Mouse (Mus musculus) C2C12 (cell line): ENCODE measurements around the gene Creb3l4. TPM values are rescaled to one million over a fixed set of nuclear protein-coding genes. Genes with fewer than 3 reads are reported as not detected.
A peak's percentile ranks its signal among the peaks of the same experiment; 100 is the strongest.

Experiments used
- H3K27me3 ChIP-seq: one replicate; pipeline ENCODE4 v1.6.1; 2011; ENCODE audit not compliant: control insufficient read depth, insufficient read depth, insufficient read length
- H3K36me3 ChIP-seq: one replicate; pipeline ENCODE4 v1.6.1; 2011; ENCODE audit not compliant: control insufficient read depth, insufficient read depth
- H3K4me3 ChIP-seq: one replicate; pipeline ENCODE4 v1.5.1; 2011; ENCODE audit warnings: mild to moderate bottlenecking, control low read depth; ENCODE audit not compliant: poor library complexity, insufficient read depth, severe bottlenecking
- H3K79me2 ChIP-seq: one replicate; pipeline ENCODE4 v1.6.1; 2011; ENCODE audit not compliant: control insufficient read depth, insufficient read depth
- H3K79me3 ChIP-seq: one replicate; pipeline ENCODE4 v1.6.1; 2011; ENCODE audit warnings: low read depth, control low read depth
- H3ac ChIP-seq: one replicate; pipeline ENCODE3; 2011; ENCODE audit warnings: low read depth; ENCODE audit not compliant: control insufficient read depth, insufficient read length
- CEBPB ChIP-seq: IDR thresholded peaks from one replicate; pipeline ENCODE4 v1.6.1; 2011; ENCODE audit warnings: low read depth, mild to moderate bottlenecking, control low read depth, moderate library complexity
- CTCF ChIP-seq: IDR thresholded peaks from one replicate; pipeline ENCODE4 v1.5.1; 2011; ENCODE audit not compliant: control insufficient read depth, insufficient read depth, insufficient read length
- FOSL1 ChIP-seq: IDR thresholded peaks from one replicate; pipeline ENCODE4 v1.8.0; 2011; ENCODE audit warnings: mild to moderate bottlenecking, low read length; ENCODE audit not compliant: poor library complexity, insufficient read depth, severe bottlenecking
- MAX ChIP-seq: IDR thresholded peaks from one replicate; pipeline ENCODE4 v1.6.1; 2011; ENCODE audit warnings: mild to moderate bottlenecking, control low read depth
- MYOD1 ChIP-seq: IDR thresholded peaks from one replicate; pipeline ENCODE4 v1.6.1; 2011; ENCODE audit warnings: low read depth; ENCODE audit not compliant: control insufficient read depth, insufficient read length
- MYOG ChIP-seq: IDR thresholded peaks from one replicate; pipeline ENCODE4 v1.6.1; 2011; ENCODE audit not compliant: control insufficient read depth, insufficient read length; ENCODE audit errors: extremely low read depth
- USF1 ChIP-seq: IDR thresholded peaks from one replicate; pipeline ENCODE4 v1.6.1; 2011; ENCODE audit warnings: low read depth, mild to moderate bottlenecking, control low read depth, moderate library complexity
- polyA plus RNA-seq: library from polyadenylated mRNA; unstranded; fragments of >200 nt; fragmentation: generic; extraction: Trizol; gene quantifications from one replicate; pipeline ENCODE4 v1.2.1, GENCODE M21; 2012; ENCODE audit warnings: missing spikeins

Creb3l4 gene
- polyA plus RNA-seq, 1 experiment: 0.06 TPM

GRCm38 (mm10) chr3:90248746-90249100, 5.4 kb upstream of the Creb3l4 start:
- Histone ChIP-seq H3K27me3 (no peaks in the 10 kb centered on the region), H3K79me3 (no peaks in the 10 kb centered on the region), H3K36me3 (peaks cover 13% of the 10 kb centered on the region), H3ac (peak overlapping the region; percentile 87), H3K4me3 (peak overlapping the region; percentile 85), H3K79me2 (peaks cover 14% of the 10 kb centered on the region)
- no peak for TF ChIP-seq MAX
- TF ChIP-seq MYOD1: no peak
- TF ChIP-seq CTCF: no peak
- TF ChIP-seq FOSL1: no peak

DNA sequence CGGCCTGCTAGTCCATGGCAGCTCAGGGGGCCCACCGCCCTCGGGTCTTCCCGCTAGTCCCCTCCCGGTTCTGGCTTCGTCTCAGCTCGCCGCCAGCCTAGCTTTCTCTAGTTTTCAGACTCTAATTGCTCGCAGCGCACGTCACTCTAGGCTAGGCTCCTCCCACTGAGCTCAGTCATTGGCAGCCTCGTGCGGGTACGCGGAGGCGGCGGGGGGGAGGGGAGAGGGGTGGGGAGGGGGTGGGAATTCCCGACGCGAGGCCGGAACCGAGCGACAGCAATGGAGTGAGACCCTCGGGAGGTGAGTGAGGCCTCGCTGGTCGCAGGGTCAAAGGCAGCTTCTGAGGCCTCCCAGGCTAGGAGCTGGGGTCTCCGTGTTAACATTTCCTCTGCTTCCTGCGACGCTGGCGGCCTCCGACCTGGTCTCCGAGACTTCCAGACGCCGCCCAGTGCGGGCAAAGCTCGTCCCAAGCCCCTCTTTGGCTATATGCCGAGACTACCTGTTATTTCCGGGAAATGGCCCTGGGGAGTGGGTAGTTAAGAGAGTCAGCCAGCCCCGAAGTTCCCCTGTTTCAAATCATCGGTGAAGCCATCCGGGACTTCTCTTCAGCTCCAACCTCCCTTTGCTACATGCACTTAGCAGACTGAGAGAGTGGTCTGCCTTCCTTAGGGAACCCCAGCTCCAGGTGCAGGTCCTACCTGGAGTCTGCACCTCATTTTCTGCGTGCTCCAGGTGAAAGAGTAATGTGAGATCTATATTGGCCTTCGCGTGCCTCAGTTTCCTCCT, 4.8 kb upstream of the Creb3l4 start, which contains the start of gene Slc39a1:
Gene Slc39a1 (plus strand): TSS at position 213 of the 786 bp plus-strand sequence.
- Histone ChIP-seq H3K27me3 (no peaks in the 10 kb centered on the region), H3K79me2 (peaks cover 14% of the 10 kb centered on the region), H3K79me3 (no peaks in the 10 kb centered on the region), H3ac (peak within 1 kb of the TSS; percentile 87), H3K4me3 (peak within 1 kb of the TSS; percentile 85), H3K36me3 (peaks cover 13% of the 10 kb centered on the region)
- TF ChIP-seq USF1 (no peak), MAX (peak; percentile 46)

DNA sequence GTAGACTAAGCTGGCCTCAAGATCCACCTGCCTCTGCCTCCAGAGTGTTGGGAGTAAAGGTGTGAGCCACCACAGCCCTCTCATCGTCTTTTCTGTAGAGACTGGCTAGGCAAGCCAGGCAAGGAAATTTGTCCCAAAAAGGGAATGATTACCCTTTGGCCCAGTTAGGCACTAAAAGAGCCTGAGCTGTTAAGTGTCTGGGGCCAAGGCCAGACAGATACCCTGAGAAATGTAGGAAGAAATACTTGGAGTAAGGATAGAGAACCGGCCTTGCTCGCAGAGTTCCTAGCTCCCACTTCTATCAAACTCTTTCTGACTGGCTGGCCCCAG, 4.3 kb upstream of the Creb3l4 start:
- H3K4me3 ChIP-seq: peak overlapping the region; percentile 85
- H3K36me3 ChIP-seq: peaks cover 13% of the 10 kb centered on the region
- peak overlapping the region; percentile 57 for H3ac ChIP-seq
- no peaks in the 10 kb centered on the region for H3K27me3 ChIP-seq
- no peaks in the 10 kb centered on the region for H3K79me3 ChIP-seq
- H3K79me2 ChIP-seq: peaks cover 14% of the 10 kb centered on the region
- TF ChIP-seq CEBPB: no peak
- no peak for TF ChIP-seq FOSL1

GRCm38 (mm10) chr3:90245406-90245805, 2.1 kb upstream of the Creb3l4 start:
- Histone ChIP-seq H3K79me2 (peaks cover 14% of the 10 kb centered on the region), H3K79me3 (no peaks in the 10 kb centered on the region)

DNA sequence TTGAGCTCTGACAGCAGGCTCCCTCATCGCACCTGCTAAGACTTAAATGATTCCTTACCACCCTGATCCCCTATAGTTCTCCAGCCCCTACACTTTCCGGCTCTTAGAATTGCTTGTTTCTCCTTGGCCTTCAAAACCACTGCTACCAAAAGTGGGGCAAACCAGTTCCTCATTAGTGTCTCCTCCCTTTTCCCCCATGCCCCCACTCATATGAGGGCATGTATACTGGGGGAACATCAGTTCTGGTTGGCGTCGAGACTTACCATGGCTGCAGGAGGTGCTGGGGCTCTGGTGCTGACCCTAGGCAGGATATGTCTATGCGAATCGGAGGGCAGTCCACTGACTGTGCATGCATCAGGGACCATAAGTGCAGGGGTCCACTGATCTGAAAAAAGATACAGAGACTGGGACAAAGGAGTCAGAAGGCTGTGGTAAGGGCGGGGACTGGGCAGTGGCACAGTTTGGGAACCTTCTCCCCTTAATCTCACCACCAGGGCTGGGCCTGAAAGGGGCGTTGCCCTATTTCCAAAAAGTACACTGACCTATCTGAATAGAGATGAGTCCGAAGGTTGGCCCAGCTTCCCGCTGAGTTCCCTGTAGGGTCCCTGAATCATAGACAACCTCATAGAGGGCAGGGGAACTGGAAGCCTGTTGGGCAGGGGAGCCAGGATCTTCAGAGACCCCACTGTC, 1.5 kb downstream of the Creb3l4 start:
- no peaks in the 10 kb centered on the region for H3K36me3 ChIP-seq
- H3ac ChIP-seq: no peak overlapping the region
- H3K27me3 ChIP-seq: no peaks in the 10 kb centered on the region
- no peaks in the 10 kb centered on the region for H3K79me3 ChIP-seq
- H3K79me2 ChIP-seq: no peaks in the 10 kb centered on the region
- H3K4me3 ChIP-seq: no peak overlapping the region
- TF ChIP-seq MYOG: no peak

More at GRCm38 (mm10) chr3:90245406-90245805, 2.1 kb upstream of the Creb3l4 start:
- peaks cover 4% of the 10 kb centered on the region for H3K36me3 ChIP-seq
- no peak for TF ChIP-seq USF1
- no peak for TF ChIP-seq CEBPB
- TF ChIP-seq CTCF: no peak
- no peak for TF ChIP-seq FOSL1
- TF ChIP-seq MYOG: no peak
- TF ChIP-seq MAX: no peak
- TF ChIP-seq MYOD1: no peak
- H3ac ChIP-seq: no peak overlapping the region
- H3K27me3 ChIP-seq: no peaks in the 10 kb centered on the region
- no peak overlapping the region for H3K4me3 ChIP-seq

DNA sequence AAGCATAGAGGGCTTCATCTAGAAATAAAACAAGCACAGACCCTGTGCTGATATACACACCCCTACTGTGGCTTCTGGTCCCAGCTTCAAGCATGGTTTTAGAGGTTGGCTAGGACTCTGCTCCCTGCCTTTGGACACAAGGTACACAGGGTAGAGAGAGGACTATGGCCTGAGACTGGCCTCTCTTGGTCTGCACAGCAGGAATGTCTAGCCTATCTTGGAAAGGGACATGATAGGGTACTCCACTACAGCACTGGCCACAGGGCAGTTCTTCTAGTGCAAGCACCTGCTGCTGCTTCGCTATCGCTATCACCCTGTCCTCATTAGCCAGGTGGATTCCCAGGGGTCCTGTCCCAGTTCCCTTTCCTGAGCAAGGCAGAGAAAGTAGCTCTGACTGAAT, 2.1 kb downstream of the Creb3l4 start:
- Histone ChIP-seq H3ac (no peak overlapping the region), H3K27me3 (no peaks in the 10 kb centered on the region), H3K36me3 (no peaks in the 10 kb centered on the region), H3K4me3 (no peak overlapping the region), H3K79me3 (no peaks in the 10 kb centered on the region), H3K79me2 (no peaks in the 10 kb centered on the region)
- no peak for TF ChIP-seq FOSL1
- TF ChIP-seq CEBPB: no peak
- no peak for TF ChIP-seq USF1
- TF ChIP-seq CTCF: no peak
- no peak for TF ChIP-seq MYOG
- no peak for TF ChIP-seq MYOD1
- TF ChIP-seq MAX: no peak
